Mouse (Mus musculus) olfactory bulb, adult 2 months (tissue): ENCODE results near the gene Spata21.

ENCODE experiments used
- CTCF ChIP-seq: fragments of 200-500 bp; IDR thresholded peaks from 2 replicates; pipeline ENCODE4 v1.5.1; 2012; ENCODE audit warnings: low read depth, mild to moderate bottlenecking, low read length, moderate library complexity; ENCODE audit not compliant: insufficient read depth
- POLR2A ChIP-seq: fragments of 200-500 bp; IDR thresholded peaks from 2 replicates; pipeline ENCODE4 v1.6.1; 2012; ENCODE audit warnings: mild to moderate bottlenecking, low read depth, low read length, moderate library complexity; ENCODE audit not compliant: insufficient read depth

DNA sequence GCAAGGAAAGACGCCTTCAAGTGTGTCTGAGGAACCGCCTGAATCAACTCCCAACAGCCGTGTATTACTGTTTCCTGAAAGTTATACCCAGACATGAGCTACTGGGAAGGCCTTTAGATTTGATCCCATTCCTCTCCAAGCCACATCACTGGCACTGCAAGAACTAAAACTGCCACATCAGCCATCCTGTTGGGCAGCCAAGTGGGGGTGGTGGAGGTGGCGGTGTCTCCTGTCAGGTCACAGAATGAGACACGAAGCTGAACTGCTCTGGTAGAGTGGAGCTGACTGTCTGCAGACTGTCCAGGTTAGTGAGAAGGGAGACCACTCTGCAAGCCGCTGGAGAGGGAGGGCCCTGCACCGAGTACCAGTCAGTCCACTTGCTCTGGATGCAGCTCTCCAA, 34.5 kb downstream of the Spata21 start:
- TF ChIP-seq CTCF, result no peak
- no peak for TF ChIP-seq POLR2A
